Mouse (Mus musculus): ENCODE measurements around the gene Sumo3. TPM values are rescaled to one million over a fixed set of nuclear protein-coding genes. Genes with fewer than 3 reads are reported as not detected.

The Sumo3 gene
- total RNA-seq, 2 experiments from 2014 or later, result 22.1 to 118 TPM

GRCm38 (mm10) chr10:77588036-77588435 is 17.9 kb upstream of the Sumo3 start:
- ATAC-seq (ENCODE audit: poor library complexity, severe bottlenecking), result no peak

- no peak for ATAC-seq (ENCODE audit: poor library complexity, severe bottlenecking)
These were observed 16.8 kb upstream of the Sumo3 start for GRCm38 (mm10) chr10:77589117-77589516.

- ATAC-seq (ENCODE audit: poor library complexity, severe bottlenecking), result no peak
These were observed 16.1 kb upstream of the Sumo3 start for GRCm38 (mm10) chr10:77589749-77590148.

GRCm38 (mm10) chr10:77590812-77591211 is 15.1 kb upstream of the Sumo3 start:
- ATAC-seq (ENCODE audit: poor library complexity, severe bottlenecking), result peak; percentile 97

DNA sequence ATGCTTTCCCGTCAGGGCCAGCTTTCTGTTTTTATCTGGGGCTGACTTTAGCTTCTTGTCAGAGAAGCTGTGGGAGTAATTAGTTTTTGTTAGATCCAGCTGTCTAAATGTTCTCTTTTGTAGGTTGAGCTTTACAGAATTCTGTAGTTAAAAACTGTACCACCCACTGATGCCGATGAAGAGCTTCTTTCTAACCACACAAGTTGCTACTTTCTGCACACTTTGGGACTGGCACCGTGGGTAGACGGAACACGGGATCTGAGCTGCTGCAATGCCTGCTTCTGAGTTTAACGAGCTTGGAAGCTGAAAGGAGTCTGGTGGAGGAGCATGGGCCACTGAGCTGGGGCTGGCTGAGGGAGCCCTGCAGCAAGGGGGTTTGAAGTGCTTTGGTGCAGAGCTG is 14.4 kb upstream of the Sumo3 start:
- no peak for ATAC-seq (ENCODE audit: poor library complexity, severe bottlenecking)

DNA sequence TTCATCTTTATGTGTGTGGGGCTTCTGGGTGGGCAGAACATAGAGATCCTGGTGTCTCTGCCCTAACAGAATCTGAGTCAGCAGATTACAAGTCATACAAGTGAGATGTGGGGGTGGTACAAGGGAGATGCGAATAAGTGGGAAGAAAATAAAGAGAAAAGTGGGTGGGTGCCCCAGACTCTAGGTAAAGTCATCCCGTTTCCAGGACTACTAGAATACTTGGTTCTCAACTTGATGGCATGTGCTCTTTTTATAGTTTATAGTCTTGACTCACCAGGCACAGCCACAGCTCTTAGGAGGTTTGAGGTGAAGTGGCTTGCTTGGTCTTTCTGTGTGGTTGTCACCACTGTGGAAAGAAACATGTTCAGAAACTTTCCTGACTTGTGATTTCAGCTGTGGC is 9.8 kb upstream of the Sumo3 start:
- no peak for ATAC-seq (ENCODE audit: poor library complexity, severe bottlenecking)

- no peak for ATAC-seq (ENCODE audit: poor library complexity, severe bottlenecking)
These were observed 2.9 kb upstream of the Sumo3 start for GRCm38 (mm10) chr10:77603021-77603420.

GRCm38 (mm10) chr10:77604111-77604510 is 1.8 kb upstream of the Sumo3 start:
- ATAC-seq (ENCODE audit: poor library complexity, severe bottlenecking), result no peak

GRCm38 (mm10) chr10:77604958-77605357 is 939 bp upstream of the Sumo3 start:
- ATAC-seq (ENCODE audit: poor library complexity, severe bottlenecking), result no peak

GRCm38 (mm10) chr10:77605368-77605767 is 529 bp upstream of the Sumo3 start:
- ATAC-seq (ENCODE audit: poor library complexity, severe bottlenecking), result peak; percentile 28; the same call in 1 of the 2 replicates

- ATAC-seq (ENCODE audit: poor library complexity, severe bottlenecking), result peak; percentile 9; the same call in 1 of the 2 replicates
These were observed 958 bp downstream of the Sumo3 start for GRCm38 (mm10) chr10:77606855-77607254.

- ATAC-seq (ENCODE audit: poor library complexity, severe bottlenecking), result no peak
These were observed 1.5 kb downstream of the Sumo3 start for GRCm38 (mm10) chr10:77607441-77607840.

GRCm38 (mm10) chr10:77608589-77608988 is 2.7 kb downstream of the Sumo3 start:
- ATAC-seq (ENCODE audit: poor library complexity, severe bottlenecking), result no peak

DNA sequence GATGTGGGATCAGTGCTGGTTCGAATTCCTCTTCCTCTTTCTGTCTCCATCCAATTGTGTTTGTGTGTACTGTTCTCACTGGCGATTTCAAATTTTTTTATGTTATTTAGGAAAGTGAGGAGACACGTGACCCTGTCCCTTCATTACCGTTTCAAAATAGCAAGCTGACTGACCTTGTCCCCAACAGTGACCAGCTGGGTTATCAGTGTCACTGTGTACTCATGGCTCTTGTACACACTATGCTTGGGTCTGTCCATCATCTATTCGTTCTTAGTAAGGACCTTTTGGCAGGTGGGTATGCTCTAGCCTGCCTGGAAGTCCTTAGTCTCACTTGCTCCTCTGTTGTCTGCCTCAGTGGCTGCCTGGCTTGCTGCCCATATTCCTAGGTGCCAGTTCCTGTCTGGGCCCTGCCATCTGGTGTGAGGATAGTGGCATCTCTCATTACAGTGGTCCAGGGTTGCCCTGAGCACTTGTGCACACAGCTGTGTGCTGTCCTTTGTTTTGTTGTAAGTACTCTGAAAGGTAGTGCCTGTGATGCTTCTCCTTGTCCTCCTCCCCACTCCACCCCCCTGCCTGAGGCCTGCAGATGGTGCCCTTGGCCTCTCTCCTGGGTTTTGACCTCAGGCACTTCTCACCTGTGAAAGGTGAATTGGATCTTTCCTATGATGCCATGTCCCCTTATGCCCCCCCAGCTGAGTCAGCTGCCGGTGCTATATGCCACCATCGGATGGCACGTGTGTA is 4.5 kb downstream of the Sumo3 start:
- ATAC-seq (ENCODE audit: poor library complexity, severe bottlenecking), result no peak

- ATAC-seq (ENCODE audit: poor library complexity, severe bottlenecking), result no peak
These were observed 7.5 kb downstream of the Sumo3 start for GRCm38 (mm10) chr10:77613409-77613808.

- ATAC-seq (ENCODE audit: poor library complexity, severe bottlenecking), result no peak
These were observed 9.8 kb downstream of the Sumo3 start for GRCm38 (mm10) chr10:77615647-77616046.

GRCm38 (mm10) chr10:77616166-77616565 is 10.3 kb downstream of the Sumo3 start:
- ATAC-seq (ENCODE audit: poor library complexity, severe bottlenecking), result no peak

GRCm38 (mm10) chr10:77616926-77617325 is 11.0 kb downstream of the Sumo3 start:
- no peak for ATAC-seq (ENCODE audit: poor library complexity, severe bottlenecking)

DNA sequence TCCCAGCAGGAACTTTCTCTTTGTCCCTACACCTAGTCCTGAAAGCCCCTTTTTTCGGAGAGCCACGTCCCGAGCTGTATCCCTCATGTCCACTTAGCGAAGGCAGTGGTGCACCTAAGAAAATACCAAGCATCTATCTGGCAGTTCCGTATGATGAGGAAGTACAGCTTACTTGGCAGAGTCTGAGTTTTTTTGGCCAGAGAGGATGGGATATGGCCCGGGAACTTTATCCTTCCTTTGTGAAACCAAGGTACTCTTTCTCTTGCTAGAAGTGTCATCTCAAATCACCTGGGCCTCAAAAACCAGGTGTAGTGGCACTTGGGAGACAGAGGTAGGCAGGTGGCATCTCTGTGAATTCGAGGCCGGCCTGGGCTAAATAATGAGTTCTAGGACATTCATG is 15.6 kb downstream of the Sumo3 start:
- ATAC-seq (ENCODE audit: poor library complexity, severe bottlenecking), result peak; percentile 8

DNA sequence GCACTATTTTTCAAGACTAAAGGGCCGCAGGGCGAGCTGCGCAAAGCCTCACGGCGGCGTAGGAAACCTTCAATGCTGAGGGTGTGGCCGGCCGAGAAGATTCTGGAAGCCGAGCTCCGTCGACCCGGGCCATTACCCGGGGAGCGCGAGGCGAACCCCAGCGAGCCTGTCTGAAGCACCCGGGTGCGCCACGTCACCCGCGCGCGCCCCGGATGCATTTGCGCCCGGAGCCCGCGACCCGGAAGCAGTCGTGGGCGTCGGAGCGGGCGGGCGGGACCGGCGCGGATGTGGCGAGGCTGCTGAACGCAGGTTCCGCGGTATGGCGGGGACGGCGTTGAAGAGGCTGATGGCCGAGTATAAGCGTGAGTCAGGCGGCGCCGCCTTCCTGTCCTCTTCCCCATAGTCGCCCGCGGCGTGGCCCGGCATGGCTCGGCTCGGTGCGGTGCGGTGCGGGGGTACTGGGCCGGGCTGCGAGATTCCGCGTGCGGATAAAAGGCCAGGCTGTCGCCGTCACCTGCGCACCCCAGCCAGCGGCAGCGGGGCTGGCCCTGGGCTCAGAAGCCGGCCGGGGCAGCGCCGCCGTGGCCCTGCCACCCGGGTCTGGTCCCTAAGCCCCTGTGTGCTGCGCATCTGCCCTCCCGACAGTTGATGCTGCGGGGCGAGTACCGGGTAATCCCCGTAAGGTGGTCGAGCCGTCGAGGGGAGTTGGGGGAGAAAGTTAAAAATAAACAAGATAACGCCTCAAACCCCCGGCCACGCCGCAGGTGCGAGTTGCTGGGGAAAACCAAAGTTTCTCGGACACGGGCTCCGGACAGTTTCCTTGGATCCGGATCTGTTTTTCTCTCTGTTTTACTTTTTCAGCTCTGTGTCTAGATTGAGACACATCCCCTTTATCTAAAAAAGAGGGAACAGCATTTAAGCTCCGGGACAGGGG is 16.4 kb downstream of the Sumo3 start, which contains the start of gene Ube2g2:
Gene Ube2g2, plus strand, starts transcription at position 221 of the 934 bp plus-strand sequence.
- ATAC-seq (ENCODE audit: poor library complexity, severe bottlenecking), result peak; percentile 92

DNA sequence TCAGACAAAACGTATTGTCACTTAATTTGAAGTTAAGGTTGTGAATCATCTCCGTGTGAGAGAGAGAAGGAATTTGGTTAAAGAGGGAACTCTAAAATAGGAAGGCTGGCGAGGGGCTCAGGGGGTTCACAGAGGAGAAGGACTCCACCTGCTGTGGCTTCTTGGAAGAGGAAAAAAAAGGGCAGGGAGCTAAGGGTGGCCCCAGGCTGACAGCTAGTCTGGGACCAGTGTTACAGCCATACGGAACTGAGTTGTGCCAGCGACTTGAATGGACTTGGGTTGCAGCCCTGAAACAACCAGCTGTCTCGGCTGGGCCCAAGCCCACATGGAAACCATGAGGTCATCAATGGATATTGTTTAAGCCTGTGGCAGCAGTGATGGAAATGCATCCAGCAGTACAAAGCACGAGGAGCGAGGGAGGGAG is 17.2 kb downstream of the Sumo3 start:
- ATAC-seq (ENCODE audit: poor library complexity, severe bottlenecking), result peak; percentile 12; the same call in 1 of the 2 replicates

All from megakaryocyte, adult 5-6 weeks (primary cell).